Mouse (Mus musculus): ENCODE measurements at regions not wholly inside any gene's neighbourhood (a gene's known extent, or its start where the extent isn't known, plus 50 kb on each side); places are given as distances from the start of the nearest gene placed in this dataset.

DNA sequence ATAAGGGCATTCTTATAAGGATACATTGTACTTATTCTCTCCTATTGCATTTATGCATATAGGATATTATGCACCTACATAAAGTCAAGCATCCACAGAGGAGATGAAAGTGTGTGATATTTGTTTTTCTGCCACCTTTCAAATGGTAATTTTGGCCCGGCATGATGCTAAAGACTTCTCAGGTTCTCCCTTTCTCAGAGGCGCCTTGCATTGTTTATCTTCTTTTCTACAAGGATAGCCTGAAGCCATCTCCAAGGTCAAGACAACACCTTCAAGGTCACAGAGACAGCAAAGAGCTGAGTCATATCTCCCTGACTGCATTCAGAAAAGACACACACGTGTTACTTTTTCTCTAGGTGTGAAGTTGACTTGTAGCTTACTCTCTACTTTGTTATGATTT, 454.5 kb downstream of the 1810013L24Rik start:
- no peak for TF ChIP-seq CTCF (IDR thresholded peaks at IDR 0.05; ENCODE audit: control insufficient read depth, insufficient read depth, insufficient replicate concordance, low read depth, low read length)
- no peak for TF ChIP-seq POLR2A (IDR thresholded peaks at IDR 0.05; ENCODE audit: control insufficient read depth, low read depth, low read length)

All from testis, adult 2 months (tissue).